Mouse (Mus musculus) MEL (cell line): ENCODE data around the gene Dtx3. TPM values are rescaled to one million over a fixed set of nuclear protein-coding genes. Genes with fewer than 3 reads are reported as not detected.
A peak's percentile ranks its signal among the peaks of the same experiment; 100 is the strongest.

Experiments used
- DNase-seq: peaks from one replicate; pipeline ENCODE4 v3.0.0; 2011; ENCODE audit warnings: low read depth, low spot score
- H3K27ac ChIP-seq: 2 replicates; pipeline ENCODE4 v1.5.1; 2012; ENCODE audit warnings: low read depth, mild to moderate bottlenecking, control low read depth, low read length, moderate library complexity; ENCODE audit not compliant: control insufficient read depth
- H3K27me3 ChIP-seq, 2 experiments: fragments of 150-350 bp in 1 of 2; sonication (generic) in 1 of 2; 2 replicates each; pipeline ENCODE4 v1.6.1; 2012; ENCODE audit warnings: low read length in 2 of 2, mild to moderate bottlenecking in 2 of 2, improper control_type of control experiment in 1 of 2, moderate library complexity in 1 of 2; ENCODE audit not compliant: insufficient read depth in 2 of 2, control insufficient read depth in 1 of 2
- H3K36me3 ChIP-seq, 2 experiments: 2 replicates each; pipeline ENCODE4 v1.6.1; 2012 to 2014; ENCODE audit warnings: low read length in 2 of 2, improper control_type of control experiment in 1 of 2, inconsistent platforms in 1 of 2, mild to moderate bottlenecking in 1 of 2; ENCODE audit not compliant: insufficient read depth in 2 of 2, control insufficient read depth in 1 of 2
- H3K4me1 ChIP-seq, 2 experiments: fragments of 150-350 bp in 1 of 2; sonication (generic) in 1 of 2; 2 replicates each; pipeline ENCODE4 v1.6.1; 2012; ENCODE audit warnings: low read length in 2 of 2, improper control_type of control experiment in 1 of 2, mild to moderate bottlenecking in 1 of 2; ENCODE audit not compliant: insufficient read depth in 2 of 2, control insufficient read depth in 1 of 2
- H3K4me3 ChIP-seq, 2 experiments: fragments of 150-350 bp in 1 of 2; sonication (generic) in 1 of 2; 2 replicates each; pipeline ENCODE4 v1.5.1; 2012; ENCODE audit warnings: low read depth in 2 of 2, low read length in 2 of 2, mild to moderate bottlenecking in 2 of 2, moderate library complexity in 2 of 2, control low read depth in 1 of 2, improper control_type of control experiment in 1 of 2; ENCODE audit not compliant: control insufficient read depth in 1 of 2, insufficient read depth in 1 of 2
- H3K79me2 ChIP-seq: 2 replicates; pipeline ENCODE4 v1.6.1; 2012; ENCODE audit warnings: mild to moderate bottlenecking, low read length, moderate library complexity; ENCODE audit not compliant: control insufficient read depth, poor library complexity, insufficient read depth
- H3K9ac ChIP-seq: 2 replicates; pipeline ENCODE4 v1.6.1; 2012; ENCODE audit warnings: low read depth, mild to moderate bottlenecking, control low read depth, low read length, moderate library complexity; ENCODE audit not compliant: control insufficient read depth, poor library complexity, severe bottlenecking
- H3K9me3 ChIP-seq: fragments of 150-350 bp; sonication (generic); replicated peaks from 2 replicates; pipeline ENCODE4 v1.6.1; 2012; ENCODE audit warnings: mild to moderate bottlenecking, low read length, improper control_type of control experiment, moderate library complexity; ENCODE audit not compliant: insufficient read depth
- BHLHE40 ChIP-seq: IDR thresholded peaks from 2 replicates; pipeline ENCODE4 v1.6.1; 2012; ENCODE audit warnings: low read depth, mild to moderate bottlenecking, inconsistent platforms, low read length, improper control_type of control experiment, borderline replicate concordance
- CHD1 ChIP-seq: IDR thresholded peaks from 2 replicates; pipeline ENCODE4 v1.6.1; 2012; ENCODE audit warnings: low read depth, mild to moderate bottlenecking, inconsistent platforms, low read length, improper control_type of control experiment
- CTCF ChIP-seq, 3 experiments: IDR thresholded peaks in 2 of 3; conservative IDR thresholded peaks in 1 of 3; 2 replicates each; pipeline ENCODE4 v1.5.1; 2011 to 2012; ENCODE audit warnings: low read length in 3 of 3, low read depth in 2 of 3, mild to moderate bottlenecking in 2 of 3, improper control_type of control experiment in 1 of 3, inconsistent platforms in 1 of 3, mixed read lengths in 1 of 3, moderate library complexity in 1 of 3; ENCODE audit not compliant: control insufficient read depth in 1 of 3, insufficient read depth in 1 of 3, poor library complexity in 1 of 3, severe bottlenecking in 1 of 3
- ELF1 ChIP-seq: IDR thresholded peaks from 2 replicates; pipeline ENCODE4 v1.6.1; 2014; ENCODE audit warnings: low read depth, mild to moderate bottlenecking, inconsistent platforms, low read length, improper control_type of control experiment, moderate library complexity
- GABPA ChIP-seq: IDR thresholded peaks from 2 replicates; pipeline ENCODE4 v1.6.1; 2012; ENCODE audit warnings: low read depth, mild to moderate bottlenecking, inconsistent platforms, low read length, improper control_type of control experiment, moderate library complexity
- HCFC1 ChIP-seq: IDR thresholded peaks from 2 replicates; pipeline ENCODE4 v1.6.1; 2012; ENCODE audit warnings: low read depth, mild to moderate bottlenecking, inconsistent platforms, low read length, improper control_type of control experiment, moderate library complexity
- KAT2A ChIP-seq: conservative IDR thresholded peaks from 2 replicates; pipeline ENCODE4 v1.6.1; 2012; ENCODE audit warnings: low read depth, low read length, improper control_type of control experiment, inconsistent platforms
- MAX ChIP-seq: IDR thresholded peaks from 2 replicates; pipeline ENCODE4 v1.6.1; 2011; ENCODE audit warnings: low read length, improper control_type of control experiment
- MXI1 ChIP-seq: IDR thresholded peaks from 2 replicates; pipeline ENCODE4 v1.6.1; 2011; ENCODE audit warnings: mild to moderate bottlenecking, low read depth, low read length, improper control_type of control experiment
- NELFE ChIP-seq: IDR thresholded peaks from 2 replicates; pipeline ENCODE4 v1.6.1; 2011; ENCODE audit warnings: low read depth, low read length, improper control_type of control experiment
- RAD21 ChIP-seq: IDR thresholded peaks from 2 replicates; pipeline ENCODE4 v1.6.1; 2011; ENCODE audit warnings: mild to moderate bottlenecking, low read depth, low read length, improper control_type of control experiment
- SIN3A ChIP-seq: IDR thresholded peaks from 2 replicates; pipeline ENCODE4 v1.6.1; 2012; ENCODE audit warnings: low read length, improper control_type of control experiment, inconsistent platforms
- SMC3 ChIP-seq: IDR thresholded peaks from 2 replicates; pipeline ENCODE4 v1.6.1; 2011; ENCODE audit warnings: low read depth, low read length, improper control_type of control experiment
- TAL1 ChIP-seq: IDR thresholded peaks from 2 replicates; pipeline ENCODE4 v1.6.1; 2012; ENCODE audit warnings: mild to moderate bottlenecking, inconsistent platforms, low read length, moderate library complexity, mixed read lengths
- TBP ChIP-seq: IDR thresholded peaks from 2 replicates; pipeline ENCODE4 v1.8.0; 2011; ENCODE audit warnings: low read depth, low read length, improper control_type of control experiment
- ZKSCAN1 ChIP-seq: IDR thresholded peaks from 2 replicates; pipeline ENCODE4 v1.6.1; 2012; ENCODE audit warnings: low read depth, mild to moderate bottlenecking, inconsistent platforms, low read length, improper control_type of control experiment, moderate library complexity
- ZMIZ1 ChIP-seq: IDR thresholded peaks from 2 replicates; pipeline ENCODE4 v1.6.1; 2012; ENCODE audit warnings: low read depth, mild to moderate bottlenecking, inconsistent platforms, low read length, improper control_type of control experiment, moderate library complexity
- ZNF384 ChIP-seq: IDR thresholded peaks from 2 replicates; pipeline ENCODE4 v1.6.1; 2012; ENCODE audit warnings: low read depth, mild to moderate bottlenecking, inconsistent platforms, low read length, improper control_type of control experiment
- polyA plus RNA-seq, 2 experiments: library from polyadenylated mRNA; stranded (reverse) in 1 of 2; unstranded in 1 of 2; fragments of >175 nt in 1 of 2; fragments of >200 nt in 1 of 2; gene quantifications; 2 replicates each; pipeline versions ENCODE4 v1.2.1 to v1.2.4; 2012; ENCODE audit warnings: low replicate concordance in 2 of 2, low read depth in 1 of 2; ENCODE audit not compliant: insufficient read length in 2 of 2, insufficient read depth in 1 of 2, missing spikeins in 1 of 2
- total RNA-seq: library from RNA; depleted of rRNA; stranded (reverse); fragments of 300-350 nt; gene quantifications from 2 replicates; pipeline ENCODE4 v1.2.3, GENCODE M21; 2012

Dtx3 gene
- total and polyA plus RNA-seq, 3 experiments = 30.5 to 107 TPM; not detected in 1

GRCm38 (mm10) chr10:127217177-127217576 lies 21.6 kb upstream of the Dtx3 start:
- Histone ChIP-seq H3K4me1 (0 out of 4 replicates have a peak, but pooled peaks cover 0 to 6% of the 10 kb centered on the region in 2 experiments), H3K9me3 (no peaks in the 10 kb centered on the region), H3K36me3 (no peaks in the 10 kb centered on the region; a peak in 1 of 4 replicates), H3K27me3 (no peaks in the 10 kb centered on the region), H3K27ac (no peak overlapping the region), H3K79me2 (no peaks in the 10 kb centered on the region), H3K4me3 (no peak overlapping the region), H3K9ac (no peak overlapping the region)
- TF ChIP-seq TBP = no peak
- DNase-seq = no peak

GRCm38 (mm10) chr10:127216456-127216855 lies 20.9 kb upstream of the Dtx3 start:
- TF ChIP-seq MAX (no peak), CTCF (IDR thresholded peaks at IDR 0.05 in 2 of 3, conservative IDR thresholded peaks at IDR 0.05 in 1 of 3; ENCODE audit: control insufficient read depth in 1 of 3, insufficient read depth in 1 of 3, low read depth in 2 of 3, low read length in 3 of 3, poor library complexity in 1 of 3, severe bottlenecking in 1 of 3) (no peak), RAD21 (no peak), HCFC1 (no peak), BHLHE40 (no peak)
- H3K79me2 ChIP-seq = peaks cover 1% of the 10 kb centered on the region; the same call in 1 of the 2 replicates
- peaks cover 0 to 9% of the 10 kb centered on the region in 2 experiments; a peak in 1 of 4 replicates for H3K4me1 ChIP-seq
- H3K9ac ChIP-seq = no peak overlapping the region
- H3K9me3 ChIP-seq = no peaks in the 10 kb centered on the region
- no peaks in the 10 kb centered on the region for H3K27me3 ChIP-seq
- peaks cover 0 to 2% of the 10 kb centered on the region in 2 experiments; a peak in 1 of 4 replicates for H3K36me3 ChIP-seq
- no peak for DNase-seq
- H3K4me3 ChIP-seq = no peak overlapping the region
- H3K27ac ChIP-seq = no peak overlapping the region

- Histone ChIP-seq H3K27ac (no peak overlapping the region), H3K79me2 (peaks cover 20% of the 10 kb centered on the region), H3K9ac (no peak overlapping the region), H3K9me3 (no peaks in the 10 kb centered on the region), H3K4me1 (peaks cover 2 to 16% of the 10 kb centered on the region in 2 experiments), H3K36me3 (peaks cover 0 to 7% of the 10 kb centered on the region in 2 experiments; a peak in 2 of 4 replicates), H3K4me3 (no peak overlapping the region), H3K27me3 (no peaks in the 10 kb centered on the region)
- TF ChIP-seq GABPA = no peak
- no peak for TF ChIP-seq CTCF (IDR thresholded peaks at IDR 0.05 in 2 of 3, conservative IDR thresholded peaks at IDR 0.05 in 1 of 3; ENCODE audit: control insufficient read depth in 1 of 3, insufficient read depth in 1 of 3, low read depth in 2 of 3, low read length in 3 of 3, poor library complexity in 1 of 3, severe bottlenecking in 1 of 3)
- TF ChIP-seq ZKSCAN1 = no peak
- peak; percentile 26; the same call in 1 of the 2 replicates for TF ChIP-seq MXI1
- TF ChIP-seq SMC3 = no peak
- TF ChIP-seq KAT2A = no peak
- TF ChIP-seq NELFE = no peak
- no peak for TF ChIP-seq ELF1
- no peak for TF ChIP-seq TAL1
- no peak for TF ChIP-seq ZMIZ1
- TF ChIP-seq CHD1 = no peak
- no peak for TF ChIP-seq RAD21
- peak; percentile 36; the same call in 1 of the 2 replicates for TF ChIP-seq ZNF384
- TF ChIP-seq MAX = no peak
- TF ChIP-seq SIN3A = no peak
- no peak for DNase-seq
Observed at GRCm38 (mm10) chr10:127214422-127214803, 18.9 kb upstream of the Dtx3 start.
